Mouse (Mus musculus) midbrain, embryonic 12.5 days (tissue): ENCODE measurements around the gene Retreg1. TPM values are rescaled to one million over a fixed set of nuclear protein-coding genes. Genes with fewer than 3 reads are reported as not detected.

Source experiments
- ATAC-seq: fragments of 200-750 bp; cut with Nextera tagmentation; 2 replicates; pipeline ENCODE4 v1.8.0; 2017; ENCODE audit warnings: low read depth, moderate TSS enrichment, moderate library complexity; ENCODE audit not compliant: low FRiP score
- H3K27ac ChIP-seq: fragments of 300-500 bp; sonication (generic); replicated peaks from 2 replicates; pipeline ENCODE4 v1.5.1; 2016; ENCODE audit warnings: mild to moderate bottlenecking
- H3K27me3 ChIP-seq: fragments of 300-500 bp; sonication (generic); 2 replicates; pipeline ENCODE4 v1.6.1; 2016; ENCODE audit warnings: mild to moderate bottlenecking
- H3K36me3 ChIP-seq: fragments of 300-500 bp; sonication (generic); 2 replicates; pipeline ENCODE4 v1.6.1; 2016
- H3K4me1 ChIP-seq: fragments of 300-500 bp; sonication (generic); 2 replicates; pipeline ENCODE4 v1.6.1; 2016
- H3K4me2 ChIP-seq: fragments of 300-500 bp; sonication (generic); replicated peaks from 2 replicates; pipeline ENCODE4 v1.6.1; 2016; ENCODE audit warnings: mild to moderate bottlenecking, moderate library complexity
- H3K4me3 ChIP-seq: fragments of 300-500 bp; sonication (generic); 2 replicates; pipeline ENCODE4 v1.5.1; 2016; ENCODE audit warnings: mild to moderate bottlenecking
- H3K9ac ChIP-seq: fragments of 300-500 bp; sonication (generic); replicated peaks from 2 replicates; pipeline ENCODE4 v1.6.1; 2016; ENCODE audit warnings: mild to moderate bottlenecking, moderate library complexity
- H3K9me3 ChIP-seq: fragments of 300-500 bp; sonication (generic); 2 replicates; pipeline ENCODE4 v1.6.1; 2016; ENCODE audit warnings: mild to moderate bottlenecking
- WGBS: fragments of 180-500 bp; shearing (Covaris S2); methylation state at CpG from one replicate; pipeline ENCODE4 v1.1.7; 2016; 5-methylcytosine and 5-hydroxymethylcytosine counted together
- polyA plus RNA-seq: library from polyadenylated mRNA; unstranded; fragments of >200 nt; fragmentation: Nextera tagmentation; extraction: Ambion mirVana; gene quantifications from 2 replicates; pipeline ENCODE4 v1.2.1, GENCODE M21; 2016

The Retreg1 gene
- polyA plus RNA-seq, 1 experiment from 2014 or later = 4.4 TPM

GRCm38 (mm10) chr15:25889927-25890326 lies 46.9 kb downstream of the Retreg1 start:
- no peaks in the 10 kb centered on the region for H3K36me3 ChIP-seq
- H3K4me1 ChIP-seq = no peaks in the 10 kb centered on the region
- H3K9ac ChIP-seq = no peak overlapping the region
- no peak for ATAC-seq
- H3K27me3 ChIP-seq = no peaks in the 10 kb centered on the region
- H3K4me3 ChIP-seq = no peak overlapping the region
- H3K27ac ChIP-seq = no peak overlapping the region
- H3K9me3 ChIP-seq = no peaks in the 10 kb centered on the region
- no peak overlapping the region for H3K4me2 ChIP-seq
- 95% methylated on average over 5 of the region's 5 CpGs for WGBS

DNA sequence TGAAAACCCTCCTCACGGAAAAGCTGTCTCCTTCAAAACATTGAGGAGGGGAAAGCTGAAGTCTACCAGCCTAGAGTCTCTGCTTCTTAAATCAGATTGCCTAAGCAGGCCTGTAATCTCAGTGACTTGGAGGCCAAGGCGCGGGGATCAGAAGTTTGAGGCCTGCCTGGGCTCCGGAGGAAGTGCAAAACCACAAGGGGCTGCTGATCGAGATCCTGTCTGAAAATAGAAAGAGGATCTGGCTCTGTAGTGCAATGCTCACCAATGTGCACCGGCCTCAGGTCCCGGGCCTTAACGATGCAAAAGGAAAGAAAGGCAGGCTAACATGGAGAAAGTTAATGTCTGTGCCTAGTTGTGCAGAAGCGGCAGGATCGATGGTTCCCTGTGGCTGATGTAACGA lies 48.6 kb downstream of the Retreg1 start:
- WGBS = 87% methylated on average over 11 of the region's 11 CpGs
- Histone ChIP-seq H3K4me2 (no peak overlapping the region), H3K27ac (no peak overlapping the region), H3K4me1 (no peaks in the 10 kb centered on the region), H3K9me3 (no peaks in the 10 kb centered on the region), H3K36me3 (no peaks in the 10 kb centered on the region), H3K27me3 (no peaks in the 10 kb centered on the region), H3K9ac (no peak overlapping the region), H3K4me3 (no peak overlapping the region)
- ATAC-seq = no peak

GRCm38 (mm10) chr15:25893327-25893726 lies 50.3 kb downstream of the Retreg1 start:
- no peak overlapping the region for H3K4me3 ChIP-seq
- H3K9me3 ChIP-seq = no peaks in the 10 kb centered on the region
- no peak overlapping the region for H3K9ac ChIP-seq
- H3K27me3 ChIP-seq = no peaks in the 10 kb centered on the region
- H3K4me2 ChIP-seq = no peak overlapping the region
- H3K36me3 ChIP-seq = no peaks in the 10 kb centered on the region
- no peaks in the 10 kb centered on the region for H3K4me1 ChIP-seq
- WGBS = 23% methylated on average over 2 of the region's 2 CpGs
- no peak overlapping the region for H3K27ac ChIP-seq
- ATAC-seq = no peak

DNA sequence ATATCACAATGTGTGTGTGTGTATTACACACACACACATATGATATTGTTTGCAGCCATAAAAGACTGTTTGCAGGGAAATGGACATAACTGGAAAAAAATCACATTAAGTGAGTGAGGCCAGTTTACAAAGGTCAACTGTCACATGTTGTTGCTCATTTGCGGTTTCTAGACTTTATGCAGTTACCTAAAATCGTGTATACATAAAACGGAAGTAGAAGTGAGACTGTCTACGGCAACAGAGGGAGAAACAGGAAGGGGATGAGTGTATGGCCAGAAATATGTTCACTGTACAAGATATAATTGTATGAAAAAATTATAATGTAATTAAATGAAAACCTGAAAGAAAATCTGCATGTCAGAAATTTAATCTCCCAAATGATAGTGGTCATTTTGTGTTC lies 53.8 kb downstream of the Retreg1 start:
- 95% methylated on average over 4 of the region's 4 CpGs for WGBS
- Histone ChIP-seq H3K27ac (no peak overlapping the region), H3K9me3 (no peaks in the 10 kb centered on the region), H3K9ac (no peak overlapping the region), H3K4me1 (peaks cover 4% of the 10 kb centered on the region; the same call in 1 of the 2 replicates), H3K27me3 (no peaks in the 10 kb centered on the region), H3K4me3 (no peak overlapping the region), H3K36me3 (no peaks in the 10 kb centered on the region), H3K4me2 (no peak overlapping the region)
- ATAC-seq = no peak

GRCm38 (mm10) chr15:25897617-25898016 lies 54.6 kb downstream of the Retreg1 start:
- no peaks in the 10 kb centered on the region for H3K27me3 ChIP-seq

GRCm38 (mm10) chr15:25899021-25899420 lies 56.0 kb downstream of the Retreg1 start:
- Histone ChIP-seq H3K4me1 (peaks cover 4% of the 10 kb centered on the region; the same call in 1 of the 2 replicates), H3K27ac (no peak overlapping the region), H3K27me3 (no peaks in the 10 kb centered on the region), H3K36me3 (no peaks in the 10 kb centered on the region), H3K9ac (no peak overlapping the region), H3K9me3 (no peaks in the 10 kb centered on the region), H3K4me3 (no peak overlapping the region), H3K4me2 (no peak overlapping the region)
- 36% methylated on average over 5 of the region's 5 CpGs for WGBS
- 0 out of 2 replicates have a peak, but pooled peaks have one; percentile 44 for ATAC-seq

More at GRCm38 (mm10) chr15:25897617-25898016, 54.6 kb downstream of the Retreg1 start:
- no peak overlapping the region for H3K27ac ChIP-seq
- H3K4me1 ChIP-seq = peaks cover 4% of the 10 kb centered on the region; the same call in 1 of the 2 replicates
- ATAC-seq = no peak
- H3K9me3 ChIP-seq = no peaks in the 10 kb centered on the region
- 83% methylated on average over 12 of the region's 12 CpGs for WGBS
- H3K4me3 ChIP-seq = no peak overlapping the region
- H3K9ac ChIP-seq = no peak overlapping the region
- H3K4me2 ChIP-seq = no peak overlapping the region
- no peaks in the 10 kb centered on the region for H3K36me3 ChIP-seq

- Histone ChIP-seq H3K4me2 (no peak overlapping the region), H3K9me3 (no peaks in the 10 kb centered on the region), H3K27me3 (no peaks in the 10 kb centered on the region), H3K36me3 (no peaks in the 10 kb centered on the region), H3K27ac (no peak overlapping the region), H3K4me1 (peaks cover 4% of the 10 kb centered on the region; the same call in 1 of the 2 replicates), H3K4me3 (no peak overlapping the region), H3K9ac (no peak overlapping the region)
- ATAC-seq = 0 out of 2 replicates have a peak, but pooled peaks have one; percentile 2
- WGBS = 9% methylated on average over 7 of the region's 7 CpGs
Observed at GRCm38 (mm10) chr15:25900540-25900939, 57.6 kb downstream of the Retreg1 start.

- H3K27me3 ChIP-seq = no peaks in the 10 kb centered on the region
- 85% methylated on average over 15 of the region's 15 CpGs for WGBS
- no peak for ATAC-seq
- H3K9me3 ChIP-seq = no peaks in the 10 kb centered on the region
- H3K4me3 ChIP-seq = no peak overlapping the region
- H3K4me1 ChIP-seq = peaks cover 4% of the 10 kb centered on the region; the same call in 1 of the 2 replicates
- H3K9ac ChIP-seq = no peak overlapping the region
- H3K27ac ChIP-seq = no peak overlapping the region
- no peaks in the 10 kb centered on the region for H3K36me3 ChIP-seq
- H3K4me2 ChIP-seq = no peak overlapping the region
Observed at GRCm38 (mm10) chr15:25902931-25903615, 60.1 kb downstream of the Retreg1 start.

DNA sequence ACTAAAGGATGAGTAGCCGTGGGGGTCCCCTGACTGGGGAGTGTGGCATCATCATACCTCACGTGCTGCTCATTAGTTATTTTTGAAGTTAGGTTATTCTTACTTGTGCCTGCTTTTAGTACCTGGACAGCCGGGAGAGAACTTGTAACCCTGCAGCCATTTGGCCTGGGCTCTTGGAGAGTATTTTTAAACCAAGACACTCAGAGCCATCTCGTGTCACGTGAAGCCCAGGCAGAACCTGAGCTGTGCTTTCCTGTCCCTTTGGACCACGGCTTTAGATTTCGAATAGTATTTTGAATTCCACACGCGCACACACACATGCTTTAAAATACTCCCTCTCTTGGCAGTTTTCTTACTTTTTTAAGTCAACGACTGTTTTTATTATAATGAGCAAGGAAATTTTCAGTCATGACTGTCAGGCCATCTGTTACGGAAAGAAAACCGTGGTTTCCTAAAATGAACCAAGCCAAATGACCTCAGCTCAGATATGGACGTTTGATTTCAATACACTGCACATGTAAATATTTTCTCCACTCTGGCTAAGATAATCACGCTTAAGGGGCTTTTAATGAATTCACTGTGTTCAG lies 61.5 kb downstream of the Retreg1 start:
- Histone ChIP-seq H3K4me3 (no peak overlapping the region), H3K9me3 (no peaks in the 10 kb centered on the region), H3K9ac (no peak overlapping the region), H3K27me3 (no peaks in the 10 kb centered on the region), H3K27ac (no peak overlapping the region), H3K4me2 (no peak overlapping the region), H3K36me3 (no peaks in the 10 kb centered on the region), H3K4me1 (no peaks in the 10 kb centered on the region)
- 90% methylated on average over 14 of the region's 14 CpGs for WGBS
- no peak for ATAC-seq

GRCm38 (mm10) chr15:25909783-25910494 lies 67.0 kb downstream of the Retreg1 start:
- Histone ChIP-seq H3K27ac (no peak overlapping the region; the same call in 1 of the 2 replicates), H3K27me3 (no peaks in the 10 kb centered on the region), H3K9ac (no peak overlapping the region), H3K4me3 (no peak overlapping the region), H3K9me3 (no peaks in the 10 kb centered on the region), H3K4me1 (peaks cover 11% of the 10 kb centered on the region), H3K4me2 (peak overlapping the region; percentile 7; the same call in 1 of the 2 replicates), H3K36me3 (no peaks in the 10 kb centered on the region)
- WGBS = 36% methylated on average over 11 of the region's 11 CpGs
- peak; percentile 74 for ATAC-seq

GRCm38 (mm10) chr15:25910495-25910865 lies 67.5 kb downstream of the Retreg1 start:
- peak overlapping the region; percentile 7; the same call in 1 of the 2 replicates for H3K4me2 ChIP-seq
- H3K4me1 ChIP-seq = peaks cover 13% of the 10 kb centered on the region

DNA sequence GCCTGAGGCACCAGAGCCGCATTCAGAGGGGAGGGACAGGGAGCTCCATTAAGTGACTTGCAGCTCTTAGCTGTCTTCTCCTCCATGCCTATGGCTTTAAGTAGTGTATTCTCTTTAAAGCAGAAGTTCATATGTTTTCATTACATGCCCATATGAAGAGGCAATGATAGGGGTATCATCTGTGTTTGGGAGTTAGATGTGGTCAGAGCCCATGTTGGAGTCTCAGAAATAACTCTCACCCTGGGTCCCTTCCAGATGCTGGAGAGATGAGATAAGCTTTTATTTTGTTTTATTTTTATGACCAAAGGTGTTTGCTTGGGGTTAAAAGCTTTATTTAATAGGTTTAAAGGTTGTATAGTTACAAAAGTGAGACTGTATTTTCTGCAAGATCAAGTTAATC lies 67.9 kb downstream of the Retreg1 start:
- H3K27ac ChIP-seq = no peak overlapping the region
- ATAC-seq = no peak
- 94% methylated on average over 1 of the region's 1 CpGs for WGBS
- no peaks in the 10 kb centered on the region for H3K36me3 ChIP-seq
- peaks cover 17% of the 10 kb centered on the region for H3K4me1 ChIP-seq
- no peak overlapping the region for H3K4me2 ChIP-seq
- H3K9me3 ChIP-seq = no peaks in the 10 kb centered on the region
- H3K9ac ChIP-seq = no peak overlapping the region
- H3K27me3 ChIP-seq = no peaks in the 10 kb centered on the region
- no peak overlapping the region for H3K4me3 ChIP-seq

More at GRCm38 (mm10) chr15:25910495-25910865, 67.5 kb downstream of the Retreg1 start:
- no peak for ATAC-seq
- Histone ChIP-seq H3K27me3 (no peaks in the 10 kb centered on the region), H3K4me3 (no peak overlapping the region), H3K9me3 (no peaks in the 10 kb centered on the region), H3K9ac (no peak overlapping the region), H3K36me3 (no peaks in the 10 kb centered on the region), H3K27ac (no peak overlapping the region; the same call in 1 of the 2 replicates)
- 19% methylated on average over 1 of the region's 1 CpGs for WGBS
